Mouse (Mus musculus) embryo, embryonic 11 days (tissue): Measurements from ENCODE around the gene Rpl37a.

Source experiments
- DNase-seq: peaks from one replicate; pipeline ENCODE4 v3.0.0-alpha.2; 2015

Rpl37a gene

GRCm38 (mm10) chr1:72738946-72739680, 28.0 kb downstream of the Rpl37a start:
- DNase-seq = no peak

GRCm38 (mm10) chr1:72739681-72740063, 28.6 kb downstream of the Rpl37a start:
- DNase-seq = no peak

- no peak for DNase-seq
These were observed 30.3 kb downstream of the Rpl37a start for GRCm38 (mm10) chr1:72741406-72741805.

GRCm38 (mm10) chr1:72744816-72745506, 33.9 kb downstream of the Rpl37a start:
- no peak for DNase-seq

- no peak for DNase-seq
These were observed 35.3 kb downstream of the Rpl37a start for GRCm38 (mm10) chr1:72746382-72746781.

- no peak for DNase-seq
These were observed 40.3 kb downstream of the Rpl37a start for GRCm38 (mm10) chr1:72751371-72751781.

- DNase-seq = no peak
These were observed 42.1 kb downstream of the Rpl37a start for GRCm38 (mm10) chr1:72753211-72753610.

GRCm38 (mm10) chr1:72755227-72755626, 44.1 kb downstream of the Rpl37a start:
- DNase-seq = no peak

- no peak for DNase-seq
These were observed 44.7 kb downstream of the Rpl37a start for GRCm38 (mm10) chr1:72755801-72756200.

- DNase-seq = no peak
These were observed 48.7 kb downstream of the Rpl37a start for GRCm38 (mm10) chr1:72759758-72760157.
